Mouse (Mus musculus) spleen, adult 2 months (tissue): ENCODE data around the gene L3mbtl4. TPM values are rescaled to one million over a fixed set of nuclear protein-coding genes. Genes with fewer than 3 reads are reported as not detected.

Source experiments
- DNase-seq, 2 experiments: peaks; one replicate each; pipeline versions ENCODE4 v3.0.0 to v3.0.0-alpha.2; 2012 to 2021; ENCODE audit warnings: low spot score in 2 of 2, low read depth in 1 of 2
- H3K27ac ChIP-seq: fragments of 200-500 bp; 2 replicates; pipeline ENCODE4 v1.5.1; 2012; ENCODE audit warnings: low read length, inconsistent platforms; ENCODE audit not compliant: insufficient read depth
- H3K27me3 ChIP-seq: fragments of 200-500 bp; 2 replicates; pipeline ENCODE4 v1.6.1; 2012; ENCODE audit warnings: mild to moderate bottlenecking, moderate library complexity, low read length, inconsistent platforms; ENCODE audit not compliant: control insufficient read depth, insufficient read depth
- H3K36me3 ChIP-seq: fragments of 200-500 bp; 2 replicates; pipeline ENCODE4 v1.6.1; 2012; ENCODE audit warnings: mild to moderate bottlenecking, low read length, inconsistent platforms; ENCODE audit not compliant: control insufficient read depth, insufficient read depth
- H3K4me1 ChIP-seq: fragments of 200-500 bp; 2 replicates; pipeline ENCODE4 v1.6.1; 2011; ENCODE audit warnings: inconsistent platforms; ENCODE audit not compliant: control insufficient read depth, insufficient read depth, insufficient read length
- H3K4me3 ChIP-seq: fragments of 200-500 bp; 2 replicates; pipeline ENCODE4 v1.5.1; 2011; ENCODE audit warnings: mild to moderate bottlenecking, inconsistent platforms; ENCODE audit not compliant: insufficient read depth, insufficient read length; ENCODE audit errors: extremely low read depth
- CTCF ChIP-seq: fragments of 200-500 bp; IDR thresholded peaks from 2 replicates; pipeline ENCODE4 v1.5.1; 2011; ENCODE audit warnings: mild to moderate bottlenecking, inconsistent platforms; ENCODE audit not compliant: insufficient read depth, insufficient read length, insufficient replicate concordance; ENCODE audit errors: extremely low read depth
- POLR2A ChIP-seq: fragments of 200-500 bp; IDR thresholded peaks from 2 replicates; pipeline ENCODE4 v1.6.1; 2011; ENCODE audit warnings: low read depth, low read length, inconsistent platforms
- WGBS: fragments of 180-500 bp; shearing (Covaris S2); methylation state at CpG from one replicate; pipeline ENCODE4 v1.1.7; 2018; 5-methylcytosine and 5-hydroxymethylcytosine counted together
- polyA plus RNA-seq: library from polyadenylated mRNA; depleted of rRNA; stranded (reverse); fragments of >200 nt; gene quantifications from 2 replicates; pipeline ENCODE4 v1.2.3, GENCODE M21; 2012

L3mbtl4 gene
- polyA plus RNA-seq, 1 experiment, result not detected

DNA sequence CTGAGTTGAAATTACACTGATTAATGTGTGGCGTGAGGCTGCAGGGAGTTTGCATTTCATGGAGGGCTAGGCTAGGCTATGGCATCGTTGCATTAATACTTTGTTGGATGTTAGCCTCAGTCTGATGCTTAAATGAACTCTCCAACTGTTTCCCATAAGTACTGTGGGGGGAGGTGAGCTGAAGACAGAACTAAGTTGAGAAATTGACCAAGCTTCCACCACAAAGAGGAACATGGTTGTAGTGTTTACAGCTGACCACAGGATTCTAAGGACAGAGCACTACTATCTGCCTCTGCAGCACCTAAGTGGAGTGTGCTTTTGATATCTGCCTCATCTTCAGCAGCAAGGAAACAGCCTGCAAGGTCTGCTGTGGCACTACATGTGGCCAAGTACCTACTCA lies 1.5 kb downstream of the L3mbtl4 start:
- DNase-seq, result no peak
- no peak overlapping the region for H3K27ac ChIP-seq
- WGBS, result 71% methylated on average over 2 of the region's 2 CpGs
- H3K27me3 ChIP-seq, result no peaks in the 10 kb centered on the region
- no peak overlapping the region for H3K4me3 ChIP-seq
- H3K4me1 ChIP-seq, result no peaks in the 10 kb centered on the region
- TF ChIP-seq POLR2A, result no peak
- TF ChIP-seq CTCF, result no peak
- H3K36me3 ChIP-seq, result no peaks in the 10 kb centered on the region

DNA sequence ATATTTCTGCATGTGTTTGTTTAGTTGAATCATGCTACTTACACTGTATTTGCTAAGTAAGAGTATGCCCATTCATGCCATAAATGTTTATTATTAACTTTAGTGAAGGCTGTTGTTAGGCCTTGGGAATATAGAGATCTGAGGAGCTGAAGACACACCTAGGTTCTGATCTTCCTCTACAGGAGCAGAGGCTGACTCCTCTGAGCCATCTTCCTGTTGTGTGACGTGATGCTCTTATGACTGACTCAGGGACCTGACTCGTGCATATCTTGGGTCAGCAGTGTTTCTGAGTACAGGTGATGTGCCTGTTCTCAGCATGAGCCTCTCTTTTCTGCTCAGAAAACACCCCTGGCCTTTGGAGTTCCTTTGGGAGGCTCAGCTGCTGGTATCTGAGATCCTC lies 7.3 kb downstream of the L3mbtl4 start:
- Histone ChIP-seq H3K36me3 (no peaks in the 10 kb centered on the region), H3K4me1 (no peaks in the 10 kb centered on the region), H3K27ac (no peak overlapping the region), H3K4me3 (no peak overlapping the region), H3K27me3 (no peaks in the 10 kb centered on the region)
- TF ChIP-seq POLR2A, result no peak
- no peak for TF ChIP-seq CTCF
- 74% methylated on average over 2 of the region's 2 CpGs for WGBS
- no peak for DNase-seq

DNA sequence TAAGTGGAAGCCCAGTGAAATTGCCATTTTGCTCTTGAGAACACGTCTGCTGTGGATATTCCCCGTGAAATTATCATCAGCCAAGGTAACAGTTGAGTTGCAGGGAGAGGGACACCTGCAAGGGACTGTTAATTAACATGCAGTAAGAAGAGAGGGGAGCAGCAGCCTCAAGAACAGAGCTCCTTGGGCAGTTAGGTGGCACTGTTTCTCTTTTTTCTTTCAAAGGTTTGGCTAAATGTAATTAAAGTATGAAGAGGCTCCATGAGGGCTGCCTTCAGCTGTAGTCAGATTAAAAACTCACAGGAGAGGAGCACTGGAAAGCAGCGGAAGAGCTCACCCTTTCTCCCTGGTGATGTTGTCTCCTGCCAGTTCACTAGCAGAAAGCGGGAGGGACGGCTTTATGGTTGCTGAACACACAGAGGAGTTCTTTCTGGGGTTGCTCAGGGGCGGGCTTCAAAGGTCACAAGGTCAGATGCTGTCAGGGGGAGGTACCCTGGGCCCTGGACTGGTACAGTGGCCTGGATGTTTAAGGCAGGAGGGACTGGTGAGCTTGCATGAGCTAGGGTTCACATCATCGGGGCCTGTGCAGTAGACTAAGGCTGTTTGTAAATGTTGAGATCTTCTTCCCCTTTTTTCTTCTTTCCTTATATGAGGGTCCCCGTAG lies 11.7 kb downstream of the L3mbtl4 start:
- WGBS, result 58% methylated on average over 8 of the region's 8 CpGs
- no peak for TF ChIP-seq POLR2A
- TF ChIP-seq CTCF, result no peak
- Histone ChIP-seq H3K4me1 (no peaks in the 10 kb centered on the region), H3K27me3 (no peaks in the 10 kb centered on the region), H3K27ac (no peak overlapping the region), H3K4me3 (no peak overlapping the region), H3K36me3 (no peaks in the 10 kb centered on the region)
- no peak for DNase-seq

DNA sequence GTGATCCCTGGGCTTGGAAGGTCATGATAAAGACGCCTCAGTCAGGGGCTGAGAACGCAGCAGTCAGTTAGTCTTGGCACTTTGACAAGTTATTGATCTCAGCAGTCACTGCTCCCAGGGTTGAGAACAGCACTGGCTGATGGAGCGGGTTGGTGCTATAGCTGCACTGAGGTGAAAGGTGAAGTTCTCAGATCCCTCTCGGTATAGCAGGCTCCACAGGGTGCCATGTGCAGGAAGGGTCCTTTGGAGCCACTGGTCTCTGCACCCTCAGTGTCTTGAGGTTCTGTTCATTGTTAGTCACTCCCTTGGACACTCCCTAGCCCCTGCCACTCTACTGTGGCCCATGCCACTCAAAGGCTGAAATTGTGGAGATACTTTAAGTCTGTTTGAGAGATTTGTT lies 14.5 kb downstream of the L3mbtl4 start:
- WGBS, result 90% methylated on average over 4 of the region's 4 CpGs
- DNase-seq, result no peak
- H3K27ac ChIP-seq, result no peak overlapping the region

DNA sequence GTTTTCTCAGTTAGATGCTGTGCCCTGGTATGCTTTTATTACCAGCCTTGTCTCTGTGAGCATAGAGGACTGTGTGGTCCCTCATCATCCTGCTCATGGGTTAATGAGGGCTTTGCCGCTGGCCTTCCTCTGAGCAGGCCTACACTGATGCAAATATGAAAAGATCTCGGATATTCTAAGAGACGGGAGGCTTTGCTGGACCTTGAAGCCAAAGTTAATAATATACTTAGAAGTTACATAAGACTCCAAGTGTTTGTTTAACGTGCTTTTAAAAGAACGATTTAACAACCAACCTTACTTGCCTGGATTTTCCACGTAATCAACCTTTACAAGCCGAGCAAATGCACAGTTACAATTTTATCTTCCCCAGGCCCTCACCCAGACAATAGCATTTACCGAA lies 15.1 kb downstream of the L3mbtl4 start:
- H3K27ac ChIP-seq, result no peak overlapping the region
- no peaks in the 10 kb centered on the region for H3K36me3 ChIP-seq
- H3K4me1 ChIP-seq, result no peaks in the 10 kb centered on the region
- TF ChIP-seq POLR2A (no peak), CTCF (no peak)
- H3K4me3 ChIP-seq, result no peak overlapping the region
- 89% methylated on average over 8 of the region's 8 CpGs for WGBS
- no peaks in the 10 kb centered on the region for H3K27me3 ChIP-seq
- DNase-seq, result no peak

More for the DNA sequence above, 14.5 kb downstream of the L3mbtl4 start:
- H3K36me3 ChIP-seq, result no peaks in the 10 kb centered on the region
- TF ChIP-seq POLR2A (no peak), CTCF (no peak)
- H3K4me3 ChIP-seq, result no peak overlapping the region
- H3K4me1 ChIP-seq, result no peaks in the 10 kb centered on the region
- no peaks in the 10 kb centered on the region for H3K27me3 ChIP-seq

DNA sequence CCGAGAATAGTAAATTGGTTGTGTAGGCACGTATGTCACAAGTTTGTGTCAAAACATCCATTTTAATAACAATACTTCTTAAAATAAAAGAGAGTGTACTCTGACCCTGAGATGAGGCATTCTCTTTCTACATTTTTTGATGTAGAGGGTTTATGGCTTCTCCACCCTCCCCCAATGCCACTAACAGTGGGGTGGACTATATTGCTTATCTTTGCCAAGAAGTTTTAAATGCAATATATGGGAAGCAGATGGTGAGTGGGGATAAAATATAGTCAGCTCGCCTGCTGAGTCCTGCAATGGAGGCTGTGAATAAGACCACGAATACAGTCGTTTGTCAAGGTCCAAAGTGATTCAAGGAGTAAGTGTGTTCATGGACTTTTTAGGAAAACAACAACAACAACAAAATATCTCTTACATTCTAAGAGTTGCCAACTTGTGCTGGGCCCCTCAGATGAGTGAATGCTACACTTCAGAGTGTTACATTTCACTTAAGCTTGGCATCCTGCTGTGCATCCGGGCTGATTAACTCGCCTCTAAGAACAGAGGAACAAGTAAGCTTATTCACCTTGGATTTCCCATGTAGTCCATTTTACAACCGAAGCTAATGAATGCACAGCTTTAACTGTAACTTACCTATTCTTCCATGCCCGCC lies 18.2 kb downstream of the L3mbtl4 start:
- Histone ChIP-seq H3K36me3 (no peaks in the 10 kb centered on the region), H3K4me1 (no peaks in the 10 kb centered on the region), H3K27ac (no peak overlapping the region), H3K27me3 (no peaks in the 10 kb centered on the region), H3K4me3 (no peak overlapping the region)
- DNase-seq, result no peak
- WGBS, result 79% methylated on average over 9 of the region's 9 CpGs
- TF ChIP-seq CTCF, result no peak
- TF ChIP-seq POLR2A, result no peak

DNA sequence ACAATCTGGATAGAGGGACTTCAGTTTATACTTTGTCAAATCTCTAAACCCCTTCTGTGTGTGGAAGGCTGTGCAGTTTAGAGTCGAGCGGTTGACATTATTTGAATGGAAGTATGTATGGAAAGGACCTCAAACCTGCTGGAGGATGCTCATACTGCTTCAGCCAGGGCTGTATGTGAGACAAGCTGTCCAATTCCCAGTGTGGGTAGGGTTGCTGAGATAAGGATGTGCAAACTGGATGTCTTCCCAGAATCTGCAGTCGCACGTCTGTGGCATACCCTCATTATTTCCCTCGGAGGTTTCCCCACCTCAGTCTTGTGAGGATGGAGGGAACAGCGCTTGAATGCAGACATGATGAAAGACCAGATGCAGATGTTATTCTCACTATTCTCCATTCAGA lies 34.8 kb downstream of the L3mbtl4 start:
- Histone ChIP-seq H3K36me3 (no peaks in the 10 kb centered on the region), H3K27ac (no peak overlapping the region), H3K4me3 (no peak overlapping the region), H3K4me1 (no peaks in the 10 kb centered on the region), H3K27me3 (no peaks in the 10 kb centered on the region)
- DNase-seq, result no peak
- TF ChIP-seq POLR2A (no peak), CTCF (no peak)
- WGBS, result 91% methylated on average over 6 of the region's 6 CpGs
